Mouse (Mus musculus) intestine, embryonic 14.5 days (tissue): ENCODE results near the gene Dpp6. TPM values are rescaled to one million over a fixed set of nuclear protein-coding genes. Genes with fewer than 3 reads are reported as not detected.

ENCODE experiments used
- ATAC-seq: fragments of 200-750 bp; cut with Nextera tagmentation; replicated peaks from 2 replicates; pipeline ENCODE4 v1.8.0; 2017; ENCODE audit warnings: low read depth, moderate number of reproducible peaks, moderate TSS enrichment, moderate library complexity; ENCODE audit not compliant: low FRiP score, low TSS enrichment
- DNase-seq: peaks from one replicate; pipeline ENCODE4 v3.0.0-alpha.2; 2018; ENCODE audit warnings: low spot score
- H3K27ac ChIP-seq: fragments of 300-500 bp; sonication (generic); 2 replicates; pipeline ENCODE4 v1.5.1; 2014; ENCODE audit warnings: low read depth, mild to moderate bottlenecking, control low read depth
- H3K27me3 ChIP-seq: fragments of 300-500 bp; sonication (generic); replicated peaks from 2 replicates; pipeline ENCODE4 v1.6.1; 2014; ENCODE audit warnings: low read length, control low read depth; ENCODE audit not compliant: control insufficient read depth, insufficient read depth
- H3K36me3 ChIP-seq: fragments of 300-500 bp; sonication (generic); 2 replicates; pipeline ENCODE4 v1.6.1; 2014; ENCODE audit warnings: low read length, control low read depth; ENCODE audit not compliant: control insufficient read depth, insufficient read depth
- H3K4me1 ChIP-seq: fragments of 300-500 bp; sonication (generic); replicated peaks from 2 replicates; pipeline ENCODE4 v1.6.1; 2014; ENCODE audit warnings: low read length, control low read depth, mixed read lengths; ENCODE audit not compliant: control insufficient read depth, insufficient read depth
- H3K4me2 ChIP-seq: fragments of 300-500 bp; sonication (generic); 2 replicates; pipeline ENCODE4 v1.6.1; 2014; ENCODE audit warnings: low read length
- H3K4me3 ChIP-seq: fragments of 300-500 bp; sonication (generic); 2 replicates; pipeline ENCODE4 v1.5.1; 2014; ENCODE audit warnings: low read depth, low read length, control low read depth, mixed read lengths
- H3K9ac ChIP-seq: fragments of 300-500 bp; sonication (generic); 2 replicates; pipeline ENCODE4 v1.6.1; 2014; ENCODE audit warnings: mild to moderate bottlenecking, low read length
- H3K9me3 ChIP-seq: fragments of 300-500 bp; sonication (generic); 2 replicates; pipeline ENCODE4 v1.6.1; 2016; ENCODE audit warnings: low read length, control low read depth; ENCODE audit not compliant: control insufficient read depth
- WGBS: fragments of 180-500 bp; shearing (Covaris S2); extraction: QIAGEN DNeasy Blood & Tissue Kit; methylation state at CpG from one replicate; pipeline ENCODE4 v1.1.7; 2014; 5-methylcytosine and 5-hydroxymethylcytosine counted together
- polyA plus RNA-seq: library from polyadenylated mRNA; unstranded; fragments of >200 nt; fragmentation: Nextera tagmentation; extraction: Ambion mirVana; gene quantifications from 2 replicates; pipeline ENCODE4 v1.2.1, GENCODE M21; 2014

Dpp6 gene
- polyA plus RNA-seq, 1 experiment from 2014 or later: 2.0 TPM

- no peaks in the 10 kb centered on the region for H3K36me3 ChIP-seq
- no peak for DNase-seq
- H3K27ac ChIP-seq: no peak overlapping the region
- 51% methylated on average over 6 of the region's 6 CpGs for WGBS
- H3K4me3 ChIP-seq: no peak overlapping the region
- no peak overlapping the region for H3K4me2 ChIP-seq
- H3K9me3 ChIP-seq: no peaks in the 10 kb centered on the region
- no peaks in the 10 kb centered on the region for H3K4me1 ChIP-seq
- no peak for ATAC-seq
- no peak overlapping the region for H3K9ac ChIP-seq
- no peaks in the 10 kb centered on the region for H3K27me3 ChIP-seq
Observed at GRCm38 (mm10) chr5:27342276-27342675, 525.3 kb downstream of the Dpp6 start.

- H3K4me1 ChIP-seq: no peaks in the 10 kb centered on the region
- DNase-seq: no peak
- whole genome bisulfite sequencing: 44% methylated on average over 1 of the region's 1 CpGs
- no peak overlapping the region for H3K4me3 ChIP-seq
- no peak overlapping the region for H3K4me2 ChIP-seq
- no peak overlapping the region for H3K9ac ChIP-seq
- H3K27ac ChIP-seq: no peak overlapping the region
- no peaks in the 10 kb centered on the region for H3K27me3 ChIP-seq
- H3K36me3 ChIP-seq: no peaks in the 10 kb centered on the region
- ATAC-seq: no peak
- H3K9me3 ChIP-seq: no peaks in the 10 kb centered on the region
Observed at GRCm38 (mm10) chr5:27343626-27344025, 526.6 kb downstream of the Dpp6 start.

GRCm38 (mm10) chr5:27348181-27349095 lies 531.4 kb downstream of the Dpp6 start:
- DNase-seq: no peak
- no peak for ATAC-seq
- H3K4me1 ChIP-seq: no peaks in the 10 kb centered on the region
- no peaks in the 10 kb centered on the region for H3K9me3 ChIP-seq
- WGBS: 75% methylated on average over 5 of the region's 5 CpGs
- H3K36me3 ChIP-seq: no peaks in the 10 kb centered on the region
- no peak overlapping the region for H3K27ac ChIP-seq
- no peaks in the 10 kb centered on the region for H3K27me3 ChIP-seq
- no peak overlapping the region for H3K4me2 ChIP-seq
- H3K4me3 ChIP-seq: no peak overlapping the region
- H3K9ac ChIP-seq: no peak overlapping the region

- no peak for ATAC-seq
- Histone ChIP-seq H3K36me3 (no peaks in the 10 kb centered on the region), H3K4me2 (no peak overlapping the region), H3K4me1 (no peaks in the 10 kb centered on the region), H3K9ac (no peak overlapping the region), H3K27me3 (no peaks in the 10 kb centered on the region), H3K9me3 (no peaks in the 10 kb centered on the region), H3K4me3 (no peak overlapping the region), H3K27ac (no peak overlapping the region)
- WGBS: 78% methylated on average over 3 of the region's 3 CpGs
- DNase-seq: no peak
Observed at GRCm38 (mm10) chr5:27357630-27358029, 540.6 kb downstream of the Dpp6 start.

- Histone ChIP-seq H3K4me1 (no peaks in the 10 kb centered on the region), H3K9me3 (no peaks in the 10 kb centered on the region), H3K27ac (no peak overlapping the region), H3K27me3 (no peaks in the 10 kb centered on the region), H3K4me2 (no peak overlapping the region), H3K9ac (no peak overlapping the region), H3K4me3 (no peak overlapping the region), H3K36me3 (no peaks in the 10 kb centered on the region)
- 64% methylated on average over 2 of the region's 2 CpGs for WGBS
- DNase-seq (no peak), ATAC-seq (no peak)
Observed at GRCm38 (mm10) chr5:27365946-27366345, 548.9 kb downstream of the Dpp6 start.

- no peak for DNase-seq
- no peak overlapping the region for H3K4me3 ChIP-seq
- no peak for ATAC-seq
Observed at GRCm38 (mm10) chr5:27370814-27371213, 553.8 kb downstream of the Dpp6 start.

GRCm38 (mm10) chr5:27373931-27374330 lies 556.9 kb downstream of the Dpp6 start:
- no peak for DNase-seq
- H3K36me3 ChIP-seq: no peaks in the 10 kb centered on the region
- no peak overlapping the region for H3K9ac ChIP-seq
- WGBS: 68% methylated on average over 1 of the region's 1 CpGs
- H3K27ac ChIP-seq: no peak overlapping the region
- no peak for ATAC-seq
- no peaks in the 10 kb centered on the region for H3K4me1 ChIP-seq
- no peaks in the 10 kb centered on the region for H3K27me3 ChIP-seq
- H3K9me3 ChIP-seq: no peaks in the 10 kb centered on the region
- H3K4me3 ChIP-seq: no peak overlapping the region
- no peak overlapping the region for H3K4me2 ChIP-seq

More at GRCm38 (mm10) chr5:27370814-27371213, 553.8 kb downstream of the Dpp6 start:
- Histone ChIP-seq H3K4me1 (no peaks in the 10 kb centered on the region), H3K9ac (no peak overlapping the region), H3K4me2 (no peak overlapping the region), H3K9me3 (no peaks in the 10 kb centered on the region), H3K36me3 (no peaks in the 10 kb centered on the region), H3K27me3 (no peaks in the 10 kb centered on the region), H3K27ac (no peak overlapping the region)
- WGBS: 75% methylated on average over 3 of the region's 3 CpGs

GRCm38 (mm10) chr5:27375841-27376240 lies 558.8 kb downstream of the Dpp6 start:
- 87% methylated on average over 3 of the region's 3 CpGs for WGBS
- no peaks in the 10 kb centered on the region for H3K9me3 ChIP-seq
- no peaks in the 10 kb centered on the region for H3K36me3 ChIP-seq
- H3K9ac ChIP-seq: no peak overlapping the region
- H3K27me3 ChIP-seq: no peaks in the 10 kb centered on the region
- no peak for DNase-seq
- no peak for ATAC-seq
- no peak overlapping the region for H3K4me2 ChIP-seq
- H3K27ac ChIP-seq: no peak overlapping the region
- no peaks in the 10 kb centered on the region for H3K4me1 ChIP-seq
- no peak overlapping the region for H3K4me3 ChIP-seq
